Mouse (Mus musculus) CH12.LX (cell line): ENCODE measurements around the gene Plcb1. TPM values are rescaled to one million over a fixed set of nuclear protein-coding genes. Genes with fewer than 3 reads are reported as not detected.

Experiments used
- DNase-seq: peaks from one replicate; pipeline ENCODE4 v3.0.0-alpha.2; 2013; ENCODE audit errors: extremely low read depth
- H3K27ac ChIP-seq: 2 replicates; pipeline ENCODE4 v1.5.1; 2012; ENCODE audit warnings: low read depth, mild to moderate bottlenecking, control low read depth, moderate library complexity; ENCODE audit not compliant: insufficient read depth
- H3K27me3 ChIP-seq: replicated peaks from 2 replicates; pipeline ENCODE3; 2012; ENCODE audit warnings: inconsistent platforms
- H3K36me3 ChIP-seq, 2 experiments: replicated peaks in 1 of 2; 2 replicates each; pipeline versions ENCODE3 to v1.6.1; 2012; ENCODE audit warnings: inconsistent platforms in 1 of 2, low read length in 1 of 2, mild to moderate bottlenecking in 1 of 2, mixed read lengths in 1 of 2, moderate library complexity in 1 of 2; ENCODE audit not compliant: control insufficient read depth in 1 of 2, insufficient read depth in 1 of 2
- H3K4me1 ChIP-seq, 2 experiments: 2 replicates each; pipeline ENCODE4 v1.6.1; 2012; ENCODE audit warnings: inconsistent platforms in 1 of 2, moderate library complexity in 1 of 2; ENCODE audit not compliant: insufficient read depth in 2 of 2, control insufficient read depth in 1 of 2
- H3K4me2 ChIP-seq: 2 replicates; pipeline ENCODE4 v1.6.1; 2012; ENCODE audit warnings: low read depth, mild to moderate bottlenecking, control low read depth; ENCODE audit not compliant: poor library complexity, insufficient read depth, severe bottlenecking
- H3K4me3 ChIP-seq, 3 experiments: fragments of 150-350 bp in 1 of 3; sonication (generic) in 1 of 3; replicated peaks in 1 of 3; 2 replicates each; pipeline versions ENCODE3 to v1.5.1; 2011 to 2012; ENCODE audit warnings: low read depth in 2 of 3, low read length in 2 of 3, mild to moderate bottlenecking in 2 of 3, moderate library complexity in 2 of 3, control low read depth in 1 of 3, improper control_type of control experiment in 1 of 3, inconsistent platforms in 1 of 3, mixed read lengths in 1 of 3; ENCODE audit not compliant: poor library complexity in 1 of 3
- H3K79me2 ChIP-seq: replicated peaks from 2 replicates; pipeline ENCODE4 v1.6.1; 2012; ENCODE audit warnings: mild to moderate bottlenecking, moderate library complexity; ENCODE audit not compliant: control insufficient read depth, poor library complexity, insufficient read depth, severe bottlenecking; ENCODE audit errors: extremely low read depth
- H3K9ac ChIP-seq: 2 replicates; pipeline ENCODE4 v1.6.1; 2012; ENCODE audit warnings: low read depth, mild to moderate bottlenecking, control low read depth, moderate library complexity; ENCODE audit not compliant: insufficient read depth
- H3K9me3 ChIP-seq: replicated peaks from 2 replicates; pipeline ENCODE3; 2012; ENCODE audit warnings: low read length, inconsistent platforms, mixed read lengths
- CHD2 ChIP-seq: IDR thresholded peaks from 2 replicates; pipeline ENCODE4 v1.6.1; 2011; ENCODE audit warnings: low read length, improper control_type of control experiment
- CTCF ChIP-seq, 2 experiments: IDR thresholded peaks in 1 of 2; conservative IDR thresholded peaks in 1 of 2; 2 replicates each; pipeline ENCODE4 v1.5.1; 2011 to 2012; ENCODE audit warnings: low read depth in 2 of 2, low read length in 2 of 2, improper control_type of control experiment in 1 of 2, inconsistent platforms in 1 of 2, mild to moderate bottlenecking in 1 of 2, moderate library complexity in 1 of 2
- E2F4 ChIP-seq: IDR thresholded peaks from 2 replicates; pipeline ENCODE4 v1.6.1; 2011; ENCODE audit warnings: low read depth, low read length, improper control_type of control experiment; ENCODE audit not compliant: insufficient replicate concordance
- ELF1 ChIP-seq: IDR thresholded peaks from 2 replicates; pipeline ENCODE4 v1.6.1; 2014; ENCODE audit warnings: low read depth, mild to moderate bottlenecking, inconsistent platforms, low read length, improper control_type of control experiment
- HCFC1 ChIP-seq: IDR thresholded peaks from 2 replicates; pipeline ENCODE4 v1.6.1; 2012; ENCODE audit warnings: low read depth, mild to moderate bottlenecking, inconsistent platforms, low read length, improper control_type of control experiment
- IRF4 ChIP-seq: IDR thresholded peaks from 2 replicates; pipeline ENCODE4 v1.6.1; 2014; ENCODE audit warnings: low read depth, mild to moderate bottlenecking, inconsistent platforms, low read length, improper control_type of control experiment
- KAT2A ChIP-seq: IDR thresholded peaks from 2 replicates; pipeline ENCODE4 v1.6.1; 2012; ENCODE audit warnings: low read length, improper control_type of control experiment, inconsistent platforms; ENCODE audit not compliant: insufficient replicate concordance
- MAFK ChIP-seq: IDR thresholded peaks from 2 replicates; pipeline ENCODE4 v1.6.1; 2011; ENCODE audit warnings: low read length, improper control_type of control experiment; ENCODE audit not compliant: insufficient replicate concordance
- MAX ChIP-seq: IDR thresholded peaks from 2 replicates; pipeline ENCODE4 v1.6.1; 2011; ENCODE audit warnings: low read length, improper control_type of control experiment
- MXI1 ChIP-seq: IDR thresholded peaks from 2 replicates; pipeline ENCODE4 v1.6.1; 2011; ENCODE audit warnings: mild to moderate bottlenecking, low read depth, low read length, improper control_type of control experiment
- NELFE ChIP-seq: IDR thresholded peaks from 2 replicates; pipeline ENCODE4 v1.6.1; 2011; ENCODE audit warnings: low read depth, low read length, improper control_type of control experiment
- NRF1 ChIP-seq: IDR thresholded peaks from 2 replicates; pipeline ENCODE4 v1.6.1; 2014; ENCODE audit warnings: low read depth, mild to moderate bottlenecking, inconsistent platforms, low read length, improper control_type of control experiment, moderate library complexity
- RCOR1 ChIP-seq: conservative IDR thresholded peaks from 2 replicates; pipeline ENCODE4 v1.6.1; 2012; ENCODE audit warnings: low read depth, mild to moderate bottlenecking, inconsistent platforms, low read length, improper control_type of control experiment
- SIN3A ChIP-seq: IDR thresholded peaks from 2 replicates; pipeline ENCODE4 v1.6.1; 2012; ENCODE audit warnings: low read length, improper control_type of control experiment, inconsistent platforms
- SMC3 ChIP-seq: IDR thresholded peaks from 2 replicates; pipeline ENCODE4 v1.6.1; 2011; ENCODE audit warnings: low read depth, low read length, improper control_type of control experiment
- TBP ChIP-seq: conservative IDR thresholded peaks from 2 replicates; pipeline ENCODE4 v1.6.1; 2011; ENCODE audit warnings: low read depth, low read length, improper control_type of control experiment
- USF2 ChIP-seq: conservative IDR thresholded peaks from 2 replicates; pipeline ENCODE4 v1.6.1; 2011; ENCODE audit warnings: low read depth, low read length, improper control_type of control experiment
- ZC3H11A ChIP-seq: IDR thresholded peaks from 2 replicates; pipeline ENCODE4 v1.6.1; 2012; ENCODE audit warnings: low read depth, mild to moderate bottlenecking, inconsistent platforms, low read length, improper control_type of control experiment
- dilution Hi-C: fragments of 300-500 bp; cut with MboI; formaldehyde crosslinking; loops from 2 replicates; pipeline ENCODE4 v1.14.3; 2020; ENCODE audit warnings: low sequenced_read_pairs; ENCODE audit not compliant: extremely low pct_unique_long_range_greater_than_20kb, extremely low pct_ligation_motif_present
- in situ Hi-C: fragments of 300-500 bp; cut with MboI; formaldehyde crosslinking; loops from 3 replicates; pipeline ENCODE4 v1.14.3; 2019; ENCODE audit warnings: low sequenced_read_pairs, low pct_ligation_motif_present, low pct_unique_long_range_greater_than_20kb, mixed read lengths
- polyA plus RNA-seq: library from polyadenylated mRNA; unstranded; fragments of >175 nt; gene quantifications from 2 replicates; pipeline ENCODE4 v1.2.1, GENCODE M21; 2012; ENCODE audit warnings: low read depth; ENCODE audit not compliant: insufficient read length
- total RNA-seq, 2 experiments: library from RNA; depleted of rRNA; stranded (reverse); fragments of 300-350 nt in 1 of 2; fragments of >200 nt in 1 of 2; gene quantifications; 2 replicates each; pipeline ENCODE4 v1.2.3; 2012 to 2014

The Plcb1 gene
- total and polyA plus RNA-seq, 3 experiments, result not detected

DNA sequence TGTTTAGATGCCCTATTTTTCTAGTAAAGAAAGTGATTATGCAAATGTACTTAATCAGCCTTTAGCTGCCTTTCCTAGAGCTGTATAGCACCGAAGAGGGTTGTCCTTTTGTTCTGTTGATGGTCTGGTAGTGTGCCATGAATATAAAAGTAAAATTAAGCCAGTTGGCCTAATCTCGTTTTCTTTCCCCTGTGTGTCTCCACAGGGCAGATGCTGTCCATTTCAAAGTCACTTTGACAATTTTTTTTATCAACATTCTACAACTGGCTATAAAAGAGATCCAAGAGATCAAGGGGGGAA, 520.6 kb downstream of the Plcb1 start:
- no peak overlapping the region for H3K9ac ChIP-seq
- no peaks in the 10 kb centered on the region for H3K79me2 ChIP-seq
- H3K4me1 ChIP-seq, result no peaks in the 10 kb centered on the region
- H3K4me3 ChIP-seq, result no peak overlapping the region
- no peak overlapping the region for H3K27ac ChIP-seq
- TF ChIP-seq SMC3, result no peak
- TF ChIP-seq CHD2, result no peak
- no peak for TF ChIP-seq IRF4
- TF ChIP-seq, all 38 proteins: peak for 0
- H3K4me2 ChIP-seq, result no peak overlapping the region
- dilution Hi-C loops, result no loop called here
- no peaks in the 10 kb centered on the region for H3K36me3 ChIP-seq
- peaks cover 54% of the 10 kb centered on the region for H3K9me3 ChIP-seq
- DNase-seq, result no peak
- in situ Hi-C loops, result loop anchor here (25.0 kb wide), 1 partner anchor 769 kb away; no protein-coding TSS in a partner anchor
- no peaks in the 10 kb centered on the region for H3K27me3 ChIP-seq

GRCm38 (mm10) chr2:135307787-135308186, 521.9 kb downstream of the Plcb1 start:
- no peaks in the 10 kb centered on the region for H3K79me2 ChIP-seq
- H3K4me2 ChIP-seq, result no peak overlapping the region
- no peaks in the 10 kb centered on the region for H3K27me3 ChIP-seq
- dilution Hi-C loops, result no loop called here
- H3K9me3 ChIP-seq, result peaks cover 58% of the 10 kb centered on the region
- no peak for DNase-seq
- TF ChIP-seq MAFK (no peak), HCFC1 (no peak), KAT2A (no peak), NELFE (no peak), NRF1 (no peak), E2F4 (no peak), MXI1 (no peak), ZC3H11A (no peak), TBP (no peak), SIN3A (no peak)
- TF ChIP-seq, all 38 proteins: peak for 0
- in situ Hi-C loops, result loop anchor here (25.0 kb wide), 1 partner anchor 770 kb away; no protein-coding TSS in a partner anchor
- no peak overlapping the region for H3K27ac ChIP-seq
- no peak overlapping the region for H3K9ac ChIP-seq
- no peaks in the 10 kb centered on the region for H3K36me3 ChIP-seq
- no peak overlapping the region for H3K4me3 ChIP-seq
- no peaks in the 10 kb centered on the region for H3K4me1 ChIP-seq

GRCm38 (mm10) chr2:135315980-135316379, 530.1 kb downstream of the Plcb1 start:
- Histone ChIP-seq H3K4me2 (no peak overlapping the region), H3K27ac (no peak overlapping the region), H3K79me2 (no peaks in the 10 kb centered on the region), H3K36me3 (no peaks in the 10 kb centered on the region), H3K9me3 (peaks cover 62% of the 10 kb centered on the region), H3K9ac (no peak overlapping the region), H3K4me1 (no peaks in the 10 kb centered on the region), H3K4me3 (no peak overlapping the region), H3K27me3 (no peaks in the 10 kb centered on the region)
- TF ChIP-seq TBP, result no peak
- no peak for TF ChIP-seq MAX
- TF ChIP-seq CTCF (conservative IDR thresholded peaks at IDR 0.05 in 1 of 2, IDR thresholded peaks at IDR 0.05 in 1 of 2; ENCODE audit: low read depth in 2 of 2, low read length in 2 of 2), result no peak
- no peak for TF ChIP-seq HCFC1
- no peak for TF ChIP-seq RCOR1
- no peak for TF ChIP-seq IRF4
- TF ChIP-seq ELF1, result no peak
- TF ChIP-seq USF2, result no peak
- in situ Hi-C loops (loop anchor here (25.0 kb wide), 1 partner anchor 779 kb away; no protein-coding TSS in a partner anchor), dilution Hi-C loops (no loop called here)
- DNase-seq, result no peak
